Comparison of ENCODE assay signal across 25 mouse cellular contexts in the genomic region with DNA sequence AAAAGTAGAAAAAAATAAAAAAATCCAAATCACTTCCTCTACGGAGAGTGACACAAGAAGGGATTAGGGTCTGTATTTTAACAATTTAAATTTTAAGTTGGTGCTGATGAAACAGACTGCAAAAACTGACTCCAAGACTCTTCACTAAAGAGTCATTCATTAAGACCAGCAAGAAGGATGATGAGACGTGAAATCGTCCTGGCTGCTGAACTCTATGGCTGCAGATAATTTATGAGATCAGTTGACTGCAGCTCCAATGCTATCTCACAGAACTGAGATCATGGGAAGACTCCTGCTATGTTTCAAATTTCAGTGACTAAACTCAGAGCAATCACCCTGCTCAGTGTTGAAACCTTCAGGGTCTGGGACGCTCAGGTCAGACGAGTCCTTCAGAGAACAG.
"Had no signal": no experiment of that assay in that cellular context is flagged by ENCODE, and none has a peak within 500 bp of the region (broad histone marks: within the 10 kb centered on the region; RNA-seq: fewer than 3 reads in every experiment).

No protein-coding gene starts in this region.

- H3K9ac ChIP-seq: heart, embryonic 12.5 days; hindbrain, embryonic 13.5 days; hindbrain, embryonic 15.5 days; kidney, embryonic 15.5 days; limb, embryonic 13.5 days; limb, embryonic 15.5 days; liver, embryonic 12.5 days; liver, embryonic 14.5 days had no signal

- ATAC-seq: hindbrain, postnatal 0 days; intestine, embryonic 16.5 days; liver, embryonic 12.5 days had no signal

- H3K27ac ChIP-seq: heart, embryonic 10.5 days; hindbrain, embryonic 13.5 days; hindbrain, embryonic 15.5 days; hindbrain, postnatal 0 days; kidney, embryonic 15.5 days; kidney, postnatal 0 days; limb, embryonic 13.5 days; limb, embryonic 15.5 days; liver, embryonic 12.5 days; liver, embryonic 14.5 days had no signal

- H3K36me3 ChIP-seq: heart, embryonic 10.5 days; heart, embryonic 12.5 days; hindbrain, embryonic 13.5 days; hindbrain, embryonic 15.5 days; kidney, embryonic 15.5 days; limb, embryonic 13.5 days; limb, embryonic 15.5 days; liver, embryonic 12.5 days had no signal

- H3K27me3 ChIP-seq: heart, embryonic 12.5 days; hindbrain, embryonic 13.5 days; hindbrain, embryonic 15.5 days; kidney, embryonic 15.5 days; limb, embryonic 13.5 days; limb, embryonic 15.5 days; liver, embryonic 12.5 days had no signal

- H3K4me2 ChIP-seq: heart, embryonic 12.5 days; hindbrain, embryonic 13.5 days; hindbrain, embryonic 15.5 days; kidney, embryonic 15.5 days; limb, embryonic 13.5 days; limb, embryonic 15.5 days; liver, embryonic 12.5 days had no signal

- H3K4me3 ChIP-seq: heart, embryonic 10.5 days; heart, embryonic 12.5 days; hindbrain, embryonic 13.5 days; hindbrain, embryonic 15.5 days; kidney, embryonic 15.5 days; limb, embryonic 13.5 days; limb, embryonic 15.5 days; liver, embryonic 12.5 days had no signal

- DNase-seq: gastrocnemius, postnatal 14 days; gastrocnemius, postnatal 36 days; heart, adult 18-20 months; heart, postnatal 10 days; heart, postnatal 36 days; kidney, adult 11 months; kidney, adult 2 months; kidney, adult 9 months; kidney, postnatal 14 days; kidney, postnatal 36 days; layer of hippocampus, adult 9-11 months; layer of hippocampus, postnatal 36 days; left cerebral cortex, postnatal 4 days had no signal

- H3K4me1 ChIP-seq: heart, embryonic 10.5 days; hindbrain, embryonic 15.5 days; kidney, embryonic 15.5 days; liver, embryonic 12.5 days had no signal

- H3K9me3 ChIP-seq: heart, embryonic 10.5 days; heart, embryonic 12.5 days; hindbrain, embryonic 13.5 days; hindbrain, embryonic 15.5 days; kidney, embryonic 15.5 days; limb, embryonic 13.5 days; limb, embryonic 15.5 days; liver, embryonic 12.5 days had no signal
